Mouse (Mus musculus) embryonic fibroblast, embryonic 13.5 days (primary cell): ENCODE results near the gene Kcne4.

Experiments used
- CTCF ChIP-seq: IDR thresholded peaks from 2 replicates; pipeline ENCODE4 v1.5.1; 2011; ENCODE audit warnings: mild to moderate bottlenecking, control low read depth, low read length, moderate library complexity, borderline replicate concordance; ENCODE audit not compliant: insufficient read depth
- POLR2A ChIP-seq: IDR thresholded peaks from 2 replicates; pipeline ENCODE4 v1.6.1; 2011; ENCODE audit warnings: low read depth, mild to moderate bottlenecking, control low read depth, low read length, moderate library complexity

DNA sequence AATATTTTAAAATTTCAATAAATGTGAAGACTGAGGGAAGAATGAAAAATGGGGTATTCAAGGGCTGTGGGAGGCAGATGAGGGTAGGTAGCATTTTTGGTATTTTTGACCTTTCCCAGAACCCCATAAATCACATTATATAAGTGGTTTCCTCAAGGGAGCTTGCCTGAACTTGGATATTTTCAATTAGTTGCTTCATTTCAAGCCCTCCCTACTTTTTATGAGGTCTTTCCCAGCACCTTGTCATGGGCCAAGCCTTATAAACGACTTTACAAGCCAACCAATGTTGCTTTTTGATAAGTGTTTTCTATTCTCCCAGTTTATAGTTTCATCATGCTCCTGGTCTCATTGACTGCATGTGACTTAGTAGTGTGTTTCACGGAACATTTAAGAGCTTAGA lies 24.2 kb downstream of the Kcne4 start:
- TF ChIP-seq CTCF (no peak), POLR2A (no peak)
